Mouse (Mus musculus): Measurements from ENCODE around the gene Mkrn1.
A peak's percentile ranks its signal among the peaks of the same experiment; 100 is the strongest.
"Not testable (repeated sequence)": the region's sequence is repeated elsewhere in the genome, so short reads cannot be mapped to it uniquely, and the experiment has no call there.

Mkrn1 gene

DNA sequence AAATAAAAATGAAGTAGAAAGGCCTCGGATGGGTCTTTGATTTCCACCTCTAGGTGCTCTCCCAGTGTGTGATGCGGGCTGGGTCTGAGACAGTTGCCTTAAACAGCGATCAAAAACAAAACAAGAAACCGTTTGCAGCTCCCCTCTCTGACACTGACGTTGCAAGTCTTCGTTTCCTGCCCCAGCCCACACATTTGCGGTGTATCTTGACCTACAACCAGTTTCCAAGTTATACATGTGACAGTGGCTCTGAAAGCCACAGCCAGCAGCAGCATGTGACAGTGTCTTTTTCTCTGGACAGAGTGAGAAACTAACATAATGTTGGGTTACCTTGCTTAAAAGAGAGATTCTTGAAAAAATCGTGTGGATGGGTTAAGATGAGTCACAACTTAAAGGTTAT is 40.5 kb downstream of the Mkrn1 start:
- no peak for DNase-seq (ENCODE audit: low spot score)

DNA sequence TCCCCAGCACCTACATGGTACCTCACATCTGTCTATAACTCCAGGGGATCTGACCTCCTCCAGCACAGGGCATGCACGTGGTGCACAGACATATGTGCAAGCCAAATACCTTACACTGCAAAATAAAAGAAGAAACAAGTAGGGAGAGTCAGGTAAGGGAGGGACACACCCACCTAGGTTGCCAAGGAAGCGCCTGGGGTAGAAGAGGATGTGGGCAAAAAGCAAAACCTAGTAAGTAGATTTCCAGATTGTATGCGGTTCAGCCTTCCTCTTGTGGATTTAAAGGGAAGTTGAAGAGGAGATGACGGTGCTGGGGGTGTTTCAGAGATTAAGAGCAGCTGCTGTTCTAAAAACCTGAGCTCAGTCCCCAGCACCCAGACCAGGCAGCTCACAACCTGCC is 41.0 kb downstream of the Mkrn1 start:
- no peak for DNase-seq (ENCODE audit: low spot score)

DNA sequence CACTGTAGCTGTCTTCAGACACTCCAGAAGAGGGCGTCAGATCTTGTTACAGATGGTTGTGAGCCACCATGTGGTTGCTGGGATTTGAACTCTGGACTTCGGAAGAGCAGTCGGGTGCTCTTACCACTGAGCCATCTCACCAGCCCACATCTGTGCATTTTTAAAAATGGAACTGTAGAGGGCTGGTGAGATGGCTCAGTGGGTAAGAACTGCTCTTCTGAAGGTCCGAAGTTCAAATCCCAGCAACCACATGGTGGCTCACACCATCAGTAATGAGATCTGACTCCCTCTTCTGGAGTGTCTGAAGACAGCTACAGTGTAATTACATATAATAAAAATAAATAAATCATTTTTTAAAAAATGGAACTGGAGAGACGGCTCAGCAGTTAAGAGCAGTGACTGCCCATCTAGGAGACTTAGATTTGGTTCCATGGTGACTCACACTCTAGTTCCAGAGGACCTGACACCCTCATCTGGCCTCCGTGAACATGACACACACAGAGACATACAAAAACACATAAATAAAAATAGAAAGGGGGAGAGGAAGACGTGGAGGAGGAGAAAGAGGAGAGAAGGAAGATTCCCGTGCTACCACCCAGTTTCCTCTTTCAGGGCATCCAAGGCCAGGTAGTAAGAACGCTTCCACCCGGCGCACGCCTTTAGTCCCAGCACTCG is 42.0 kb downstream of the Mkrn1 start:
- not testable (repeated sequence) for DNase-seq (ENCODE audit: low spot score)

GRCm38 (mm10) chr6:39377311-39377827 is 42.9 kb downstream of the Mkrn1 start, which contains the start of gene Slc37a3:
Slc37a3 (minus strand) TSS chr6:39377675.
- DNase-seq (ENCODE audit: low spot score), result peak; percentile 89

DNA sequence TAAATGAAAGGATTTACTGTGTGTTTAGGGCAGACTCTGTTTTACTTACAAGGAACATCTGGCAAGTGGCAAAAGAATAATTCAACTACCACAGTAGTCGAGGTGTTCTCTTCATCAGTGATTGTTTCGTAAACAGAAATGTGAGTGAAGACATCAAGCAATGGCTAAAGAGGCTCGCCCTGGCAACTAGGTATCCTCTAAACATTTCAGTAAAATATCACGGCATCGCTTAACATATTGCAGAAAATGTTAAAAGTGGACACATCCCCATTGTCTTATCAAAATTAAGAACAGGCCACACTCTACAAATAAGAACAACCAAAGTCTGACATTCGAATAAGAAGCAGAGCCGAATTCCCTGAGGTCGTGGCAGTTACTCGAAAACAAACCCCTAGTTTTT is 43.5 kb downstream of the Mkrn1 start:
- DNase-seq (ENCODE audit: low spot score), result no peak

GRCm38 (mm10) chr6:39373301-39373955 is 46.8 kb downstream of the Mkrn1 start:
- DNase-seq (ENCODE audit: low spot score), result no peak

DNA sequence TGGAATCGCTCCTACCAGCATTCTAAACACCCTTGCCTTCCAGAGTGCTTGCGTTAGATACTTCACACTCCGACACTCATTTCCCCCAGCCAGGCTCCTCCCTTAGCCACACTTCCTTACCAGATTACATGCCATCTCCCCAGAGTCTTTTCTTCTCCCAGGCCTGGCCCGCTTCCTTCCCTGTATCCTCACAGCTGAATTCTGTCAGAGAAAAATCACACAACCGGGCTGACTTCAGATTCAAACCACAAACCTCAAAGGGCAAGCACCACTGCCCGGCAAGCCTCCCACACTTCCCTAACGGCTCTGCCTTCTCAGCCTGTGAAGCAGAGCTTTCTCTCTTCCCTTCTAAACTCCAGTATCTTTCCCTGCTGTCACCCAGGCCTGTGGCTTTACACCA is 47.5 kb downstream of the Mkrn1 start:
- DNase-seq (ENCODE audit: low spot score), result peak; percentile 31

GRCm38 (mm10) chr6:39372042-39372441 is 48.2 kb downstream of the Mkrn1 start:
- DNase-seq (ENCODE audit: low spot score), result no peak

- DNase-seq (ENCODE audit: low spot score), result no peak
Observed at GRCm38 (mm10) chr6:39369631-39370030, 50.6 kb downstream of the Mkrn1 start.

DNA sequence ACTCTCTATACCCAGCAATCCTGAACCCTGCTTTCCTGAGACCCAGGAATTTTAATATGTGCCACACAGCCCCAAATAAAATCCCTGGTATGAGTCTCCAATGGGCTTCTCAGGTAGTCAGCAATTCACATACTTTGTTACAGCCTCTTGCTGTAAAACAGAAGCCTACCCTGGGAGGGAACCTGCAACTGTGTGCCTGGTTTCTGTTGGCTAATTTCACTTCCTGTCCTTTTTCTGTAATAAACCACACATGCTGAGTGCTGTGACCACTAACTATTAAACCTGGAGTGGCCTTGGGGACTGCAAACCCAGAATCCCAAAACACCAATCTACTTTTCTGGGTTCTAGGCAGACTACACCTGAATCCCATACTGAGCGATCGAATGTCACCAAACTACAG is 57.6 kb downstream of the Mkrn1 start:
- DNase-seq (ENCODE audit: low spot score), result no peak

DNA sequence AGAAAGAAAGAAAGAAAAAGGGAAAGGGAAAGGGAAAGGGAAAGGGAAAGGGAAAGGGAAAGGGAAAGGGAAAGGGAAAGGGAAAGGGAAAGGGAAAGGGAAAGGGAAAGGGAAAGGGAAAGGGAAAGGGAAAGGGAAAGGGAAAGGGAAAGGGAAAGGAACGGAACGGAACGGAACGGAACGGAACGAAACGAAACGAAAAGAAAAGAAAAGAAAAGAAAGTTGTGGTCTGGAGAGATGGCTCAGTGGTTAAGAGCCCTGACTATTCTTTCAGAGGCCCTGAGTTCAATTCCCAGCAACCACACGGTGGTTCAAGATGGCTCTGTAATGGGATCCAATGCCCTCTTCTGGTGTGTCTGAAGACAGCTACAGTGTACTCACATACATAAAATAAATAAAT is 61.1 kb downstream of the Mkrn1 start:
- not testable (repeated sequence) for DNase-seq (ENCODE audit: low spot score)

- no peak for DNase-seq (ENCODE audit: low spot score)
Observed at GRCm38 (mm10) chr6:39348946-39349345, 71.3 kb downstream of the Mkrn1 start.

DNA sequence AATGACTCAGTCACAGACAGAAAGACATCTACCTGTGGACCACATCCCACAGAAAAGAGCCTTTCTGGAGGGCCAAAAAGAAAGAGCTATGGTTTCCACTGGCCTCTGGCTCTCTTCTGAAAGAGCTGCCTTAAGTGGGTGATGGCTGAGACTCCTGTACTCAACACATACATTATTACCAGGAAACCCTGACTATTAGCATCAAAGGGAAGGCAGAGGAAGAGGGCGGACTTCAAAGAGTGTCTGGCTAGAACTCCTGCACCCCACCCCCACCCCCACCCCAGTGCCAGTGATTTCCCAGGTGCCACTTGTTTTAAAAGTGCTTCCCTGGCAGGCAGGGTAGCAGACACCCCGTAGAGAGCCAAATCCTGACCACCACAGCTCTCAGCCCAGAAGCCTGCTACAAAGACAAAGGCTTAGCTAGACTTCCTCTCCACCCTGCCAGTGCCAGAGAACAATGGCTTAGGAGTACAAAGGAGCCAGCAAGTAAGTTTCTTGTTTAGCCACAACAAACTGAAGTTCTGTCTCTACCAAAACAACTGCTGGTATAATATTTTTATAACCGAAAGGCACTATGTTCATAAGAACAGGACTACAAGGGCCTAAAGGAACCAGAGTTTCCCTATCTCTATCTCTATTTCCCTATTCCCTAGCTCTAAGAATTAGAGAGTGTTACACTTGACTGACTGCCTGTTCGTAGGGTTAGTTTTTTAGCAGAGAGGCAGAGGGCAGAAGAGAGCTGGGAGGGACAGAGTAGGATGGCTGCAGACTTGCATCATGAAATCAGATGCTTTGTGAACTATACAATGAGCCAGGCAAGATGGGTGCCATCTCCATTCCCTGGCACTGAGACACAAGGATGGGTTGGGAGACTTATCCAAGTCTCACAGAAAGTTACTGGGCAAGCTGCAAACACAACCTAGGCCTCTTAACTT is 72.1 kb downstream of the Mkrn1 start:
- no peak for DNase-seq (ENCODE audit: low spot score)
